Mouse (Mus musculus) intestine, postnatal 0 days (tissue): ENCODE data around the gene Mtmr4. TPM values are rescaled to one million over a fixed set of nuclear protein-coding genes. Genes with fewer than 3 reads are reported as not detected.

ENCODE experiments used
- ATAC-seq: fragments of 200-750 bp; cut with Nextera tagmentation; 2 replicates; pipeline ENCODE4 v1.8.0; 2017; ENCODE audit warnings: mild to moderate bottlenecking, moderate TSS enrichment, moderate library complexity
- H3K27ac ChIP-seq: fragments of 300-500 bp; sonication (generic); 2 replicates; pipeline ENCODE4 v1.5.1; 2014; ENCODE audit warnings: mild to moderate bottlenecking, low read depth, low read length, moderate library complexity
- H3K27me3 ChIP-seq: fragments of 300-500 bp; sonication (generic); replicated peaks from 2 replicates; pipeline ENCODE4 v1.6.1; 2014; ENCODE audit warnings: low read length, mixed read lengths; ENCODE audit not compliant: control insufficient read depth, insufficient read depth
- H3K36me3 ChIP-seq: fragments of 300-500 bp; sonication (generic); 2 replicates; pipeline ENCODE4 v1.6.1; 2014; ENCODE audit warnings: mild to moderate bottlenecking, moderate library complexity; ENCODE audit not compliant: control insufficient read depth, insufficient read depth
- H3K4me1 ChIP-seq: fragments of 300-500 bp; sonication (generic); replicated peaks from 2 replicates; pipeline ENCODE4 v1.6.1; 2014; ENCODE audit warnings: antibody characterized with exemption, low read length, mixed read lengths; ENCODE audit not compliant: control insufficient read depth, insufficient read depth
- H3K4me2 ChIP-seq: fragments of 300-500 bp; sonication (generic); replicated peaks from 2 replicates; pipeline ENCODE4 v1.6.1; 2014; ENCODE audit warnings: low read depth, mild to moderate bottlenecking, moderate library complexity
- H3K4me3 ChIP-seq: fragments of 300-500 bp; sonication (generic); 2 replicates; pipeline ENCODE4 v1.5.1; 2014; ENCODE audit warnings: low read depth, low read length
- H3K9ac ChIP-seq: fragments of 300-500 bp; sonication (generic); 2 replicates; pipeline ENCODE4 v1.6.1; 2014; ENCODE audit warnings: mild to moderate bottlenecking, low read depth, low read length
- H3K9me3 ChIP-seq: fragments of 300-500 bp; sonication (generic); 2 replicates; pipeline ENCODE4 v1.6.1; 2016; ENCODE audit warnings: mixed run types; ENCODE audit not compliant: control insufficient read depth
- CTCF ChIP-seq: sonication (generic); IDR thresholded peaks from 2 replicates; pipeline ENCODE4 v1.5.1; 2016; ENCODE audit warnings: low read depth, mild to moderate bottlenecking, control low read depth, antibody characterized with exemption, moderate library complexity
- WGBS: fragments of 180-500 bp; shearing (Covaris S2); extraction: QIAGEN DNeasy Blood & Tissue Kit; methylation state at CpG from one replicate; pipeline ENCODE4 v1.1.7; 2014; 5-methylcytosine and 5-hydroxymethylcytosine counted together
- polyA plus RNA-seq: library from polyadenylated mRNA; unstranded; fragments of >200 nt; fragmentation: Nextera tagmentation; extraction: Ambion mirVana; gene quantifications from 2 replicates; pipeline ENCODE4 v1.2.1, GENCODE M21; 2015

Mtmr4 gene
- polyA plus RNA-seq, 1 experiment from 2014 or later: 11.1 TPM

DNA sequence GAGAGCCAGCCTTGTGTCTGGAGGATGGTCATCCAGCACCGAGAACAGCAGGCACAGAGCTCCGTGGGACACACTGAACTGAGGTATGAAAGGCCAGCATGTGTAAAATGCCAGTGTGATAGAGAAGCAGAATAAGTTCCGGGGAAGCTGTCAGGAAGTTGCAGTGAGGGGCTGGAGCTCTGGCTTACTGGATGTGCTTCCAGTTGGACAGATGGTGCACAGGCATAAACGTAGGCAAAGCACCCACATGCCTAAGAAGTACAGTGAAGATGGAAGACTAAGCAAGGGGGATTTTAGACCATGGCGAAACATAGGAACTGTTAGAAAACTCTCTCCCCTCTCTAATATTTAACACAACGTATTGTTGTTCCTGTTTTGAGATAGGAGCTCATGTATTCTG is 30.8 kb upstream of the Mtmr4 start:
- TF ChIP-seq CTCF: no peak
- Histone ChIP-seq H3K4me3 (no peak overlapping the region), H3K4me1 (no peaks in the 10 kb centered on the region), H3K4me2 (no peak overlapping the region), H3K27ac (no peak overlapping the region), H3K9ac (no peak overlapping the region), H3K9me3 (no peaks in the 10 kb centered on the region), H3K27me3 (no peaks in the 10 kb centered on the region), H3K36me3 (no peaks in the 10 kb centered on the region)
- WGBS: 69% methylated on average over 6 of the region's 6 CpGs
- ATAC-seq: no peak

DNA sequence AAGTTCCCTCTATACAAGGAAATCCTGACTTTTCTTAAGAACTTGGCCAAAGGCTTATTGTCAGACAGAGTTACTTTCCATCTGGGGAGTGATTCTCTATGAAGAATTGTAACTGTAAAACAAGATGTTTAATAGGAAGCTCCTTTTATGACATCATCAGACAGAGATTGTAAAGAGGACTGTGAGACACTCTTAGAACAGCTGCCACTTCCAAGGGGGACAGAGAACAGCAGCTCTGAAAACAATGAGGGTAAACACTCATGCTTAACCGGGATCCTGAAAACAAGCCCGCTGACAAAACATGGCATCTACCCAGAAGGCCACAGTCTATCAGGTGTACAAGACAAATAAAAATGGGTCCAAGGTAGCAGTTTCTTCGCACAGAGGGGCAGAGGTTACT is 25.5 kb upstream of the Mtmr4 start, which contains the start of gene Gm11492:
Gene Gm11492, plus strand, starts transcription at position 153 of the 400 bp plus-strand sequence.
- H3K9ac ChIP-seq: no peak within 1 kb of the TSS
- 60% methylated on average over 3 of the region's 3 CpGs for WGBS
- no peaks in the 10 kb centered on the region for H3K9me3 ChIP-seq
- no peak within 1 kb of the TSS for H3K4me2 ChIP-seq
- no peak for ATAC-seq
- H3K27ac ChIP-seq: no peak within 1 kb of the TSS
- H3K4me1 ChIP-seq: no peaks in the 10 kb centered on the region
- no peaks in the 10 kb centered on the region for H3K36me3 ChIP-seq
- H3K27me3 ChIP-seq: no peaks in the 10 kb centered on the region
- no peak for TF ChIP-seq CTCF
- no peak within 1 kb of the TSS for H3K4me3 ChIP-seq

DNA sequence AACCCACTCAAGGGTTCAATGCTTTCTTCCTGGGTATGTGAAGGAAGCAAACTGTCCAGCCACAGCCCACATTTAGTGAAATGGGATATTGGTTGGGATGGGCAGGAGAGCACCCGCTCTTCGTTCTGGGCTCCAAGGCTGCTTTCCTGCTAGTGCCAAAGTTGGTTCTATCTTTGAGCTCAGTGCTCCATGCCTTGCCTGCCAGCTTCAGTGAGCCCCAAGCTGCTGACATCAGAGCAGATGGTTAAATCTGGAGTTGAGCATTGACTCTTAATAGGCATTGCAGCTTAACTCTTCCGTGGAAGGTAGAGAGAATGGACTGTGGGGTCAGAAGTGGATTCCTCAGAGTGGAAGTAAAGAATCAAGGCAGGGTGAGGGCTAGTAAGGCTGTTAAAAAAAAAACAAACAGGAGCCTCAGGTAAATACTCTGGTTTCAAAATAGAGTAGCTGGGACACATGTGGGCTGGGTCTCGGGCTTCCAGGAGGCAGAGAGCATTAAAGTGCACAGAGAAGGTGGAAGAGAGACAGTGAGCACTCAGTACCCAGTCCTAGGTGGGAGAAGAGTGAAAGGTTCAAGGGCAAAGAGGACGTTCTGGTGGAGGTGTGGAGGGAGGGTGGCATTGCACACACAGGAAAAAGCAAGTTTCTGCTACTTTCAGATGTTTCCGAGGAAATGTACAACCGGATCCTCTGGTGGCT is 23.6 kb upstream of the Mtmr4 start, which contains the start of gene Sept4:
Gene Sept4, plus strand, starts transcription at position 649 of the 699 bp plus-strand sequence.
- Histone ChIP-seq H3K4me2 (no peak within 1 kb of the TSS), H3K27me3 (no peaks in the 10 kb centered on the region), H3K4me1 (no peaks in the 10 kb centered on the region), H3K9me3 (no peaks in the 10 kb centered on the region), H3K9ac (no peak within 1 kb of the TSS), H3K4me3 (no peak within 1 kb of the TSS), H3K36me3 (no peaks in the 10 kb centered on the region), H3K27ac (no peak within 1 kb of the TSS; the same call in 1 of the 2 replicates)
- WGBS: 76% methylated on average over 7 of the region's 7 CpGs
- no peak for TF ChIP-seq CTCF
- ATAC-seq: no peak

DNA sequence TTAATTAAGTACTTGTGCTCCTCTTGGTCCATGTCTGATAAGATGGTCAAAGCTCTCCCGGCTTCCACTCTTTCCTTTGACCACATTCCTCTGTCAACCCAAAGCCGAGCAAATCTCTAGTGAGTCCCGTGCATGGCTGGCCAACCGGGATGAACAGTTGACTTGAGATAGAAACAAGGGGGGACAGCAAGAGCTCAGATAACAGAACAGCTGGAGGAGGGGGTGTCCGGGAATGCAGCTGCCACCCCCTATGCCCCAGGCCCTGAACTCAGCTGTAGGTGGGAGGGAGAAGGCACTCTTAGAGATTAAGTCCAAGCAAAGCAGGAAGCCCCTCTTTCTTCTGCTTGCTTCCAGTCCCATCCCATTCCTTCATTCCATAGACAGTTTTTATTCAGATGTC is 21.2 kb upstream of the Mtmr4 start:
- no peak overlapping the region for H3K4me2 ChIP-seq
- H3K4me3 ChIP-seq: no peak overlapping the region
- H3K27ac ChIP-seq: no peak overlapping the region; the same call in 1 of the 2 replicates
- no peaks in the 10 kb centered on the region for H3K9me3 ChIP-seq
- no peak for ATAC-seq
- H3K4me1 ChIP-seq: no peaks in the 10 kb centered on the region
- 69% methylated on average over 5 of the region's 5 CpGs for WGBS
- no peak for TF ChIP-seq CTCF
- no peak overlapping the region for H3K9ac ChIP-seq
- H3K27me3 ChIP-seq: no peaks in the 10 kb centered on the region
- H3K36me3 ChIP-seq: no peaks in the 10 kb centered on the region

DNA sequence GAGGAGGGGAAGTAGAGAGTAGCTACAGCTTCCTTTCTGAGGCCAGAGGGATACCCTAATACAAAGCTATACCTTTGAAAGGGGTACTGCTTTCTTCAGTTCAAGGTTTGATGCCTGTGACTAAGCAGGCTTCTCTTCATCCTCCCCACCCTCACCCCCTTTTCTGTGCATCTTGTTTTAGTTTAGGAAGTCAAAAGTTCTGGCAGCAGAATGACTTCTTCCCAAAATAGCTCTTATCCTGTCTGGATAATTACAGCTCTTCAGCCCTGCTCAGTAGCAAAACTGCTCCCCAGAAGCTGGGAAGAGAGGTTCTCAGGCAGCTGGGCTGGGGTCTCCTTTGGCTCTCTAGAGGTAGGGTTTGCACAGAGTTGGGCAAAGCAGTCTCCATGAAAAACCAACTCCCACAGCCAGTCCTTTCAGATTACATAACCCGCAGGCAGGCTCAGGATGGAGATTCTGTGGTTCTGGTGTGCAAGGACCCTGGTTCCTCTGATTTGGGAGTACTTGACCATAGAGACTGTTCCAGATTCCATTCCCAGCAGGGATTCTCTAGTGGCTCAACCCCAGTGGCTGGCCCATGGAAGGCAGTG is 20.5 kb upstream of the Mtmr4 start:
- no peak overlapping the region for H3K9ac ChIP-seq
- H3K4me1 ChIP-seq: no peaks in the 10 kb centered on the region
- 90% methylated on average over 1 of the region's 1 CpGs for WGBS
- no peak overlapping the region for H3K4me2 ChIP-seq
- ATAC-seq: no peak
- no peak for TF ChIP-seq CTCF
- no peaks in the 10 kb centered on the region for H3K9me3 ChIP-seq
- no peak overlapping the region; the same call in 1 of the 2 replicates for H3K27ac ChIP-seq
- no peak overlapping the region for H3K4me3 ChIP-seq
- no peaks in the 10 kb centered on the region for H3K27me3 ChIP-seq
- no peaks in the 10 kb centered on the region for H3K36me3 ChIP-seq

DNA sequence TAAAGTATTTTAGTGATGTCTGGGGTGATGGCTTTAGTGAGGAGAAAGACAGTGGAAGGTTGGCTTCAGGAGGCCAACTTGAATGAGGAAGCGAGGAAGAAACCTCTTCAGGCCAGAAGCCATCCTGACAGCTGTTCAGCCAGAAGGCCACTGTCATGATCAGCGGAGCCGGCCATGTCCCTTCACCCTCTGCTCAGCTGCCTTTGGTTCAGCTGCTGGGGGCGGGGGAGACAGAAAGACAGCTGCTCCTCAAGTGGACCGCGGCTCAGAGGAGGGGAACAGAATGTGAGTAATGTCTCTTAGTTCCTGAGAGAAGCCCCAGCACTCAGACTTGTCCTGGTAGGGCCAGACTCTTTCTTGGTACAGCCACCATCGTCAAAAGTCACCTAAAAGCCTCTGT is 18.2 kb upstream of the Mtmr4 start:
- Histone ChIP-seq H3K27me3 (no peaks in the 10 kb centered on the region), H3K27ac (no peak overlapping the region), H3K36me3 (no peaks in the 10 kb centered on the region), H3K4me1 (no peaks in the 10 kb centered on the region; the same call in 1 of the 2 replicates), H3K4me2 (no peak overlapping the region), H3K4me3 (no peak overlapping the region), H3K9ac (no peak overlapping the region), H3K9me3 (no peaks in the 10 kb centered on the region)
- no peak for TF ChIP-seq CTCF
- ATAC-seq: no peak
- 68% methylated on average over 7 of the region's 7 CpGs for WGBS
